Mouse (Mus musculus) MEL (cell line): ENCODE data around the gene Olfr545. TPM values are rescaled to one million over a fixed set of nuclear protein-coding genes. Genes with fewer than 3 reads are reported as not detected.

Source experiments
- DNase-seq: peaks from one replicate; pipeline ENCODE4 v3.0.0; 2011; ENCODE audit warnings: low read depth, low spot score
- H3K27ac ChIP-seq: 2 replicates; pipeline ENCODE4 v1.5.1; 2012; ENCODE audit warnings: low read depth, mild to moderate bottlenecking, control low read depth, low read length, moderate library complexity; ENCODE audit not compliant: control insufficient read depth
- H3K27me3 ChIP-seq, 2 experiments: fragments of 150-350 bp in 1 of 2; sonication (generic) in 1 of 2; 2 replicates each; pipeline ENCODE4 v1.6.1; 2012; ENCODE audit warnings: low read length in 2 of 2, mild to moderate bottlenecking in 2 of 2, improper control_type of control experiment in 1 of 2, moderate library complexity in 1 of 2; ENCODE audit not compliant: insufficient read depth in 2 of 2, control insufficient read depth in 1 of 2
- H3K36me3 ChIP-seq, 2 experiments: 2 replicates each; pipeline ENCODE4 v1.6.1; 2012 to 2014; ENCODE audit warnings: low read length in 2 of 2, improper control_type of control experiment in 1 of 2, inconsistent platforms in 1 of 2, mild to moderate bottlenecking in 1 of 2; ENCODE audit not compliant: insufficient read depth in 2 of 2, control insufficient read depth in 1 of 2
- H3K4me1 ChIP-seq, 2 experiments: fragments of 150-350 bp in 1 of 2; sonication (generic) in 1 of 2; 2 replicates each; pipeline ENCODE4 v1.6.1; 2012; ENCODE audit warnings: low read length in 2 of 2, improper control_type of control experiment in 1 of 2, mild to moderate bottlenecking in 1 of 2; ENCODE audit not compliant: insufficient read depth in 2 of 2, control insufficient read depth in 1 of 2
- H3K4me3 ChIP-seq, 2 experiments: fragments of 150-350 bp in 1 of 2; sonication (generic) in 1 of 2; 2 replicates each; pipeline ENCODE4 v1.5.1; 2012; ENCODE audit warnings: low read depth in 2 of 2, low read length in 2 of 2, mild to moderate bottlenecking in 2 of 2, moderate library complexity in 2 of 2, control low read depth in 1 of 2, improper control_type of control experiment in 1 of 2; ENCODE audit not compliant: control insufficient read depth in 1 of 2, insufficient read depth in 1 of 2
- H3K79me2 ChIP-seq: 2 replicates; pipeline ENCODE4 v1.6.1; 2012; ENCODE audit warnings: mild to moderate bottlenecking, low read length, moderate library complexity; ENCODE audit not compliant: control insufficient read depth, poor library complexity, insufficient read depth
- H3K9ac ChIP-seq: 2 replicates; pipeline ENCODE4 v1.6.1; 2012; ENCODE audit warnings: low read depth, mild to moderate bottlenecking, control low read depth, low read length, moderate library complexity; ENCODE audit not compliant: control insufficient read depth, poor library complexity, severe bottlenecking
- H3K9me3 ChIP-seq: fragments of 150-350 bp; sonication (generic); replicated peaks from 2 replicates; pipeline ENCODE4 v1.6.1; 2012; ENCODE audit warnings: mild to moderate bottlenecking, low read length, improper control_type of control experiment, moderate library complexity; ENCODE audit not compliant: insufficient read depth
- CHD1 ChIP-seq: IDR thresholded peaks from 2 replicates; pipeline ENCODE4 v1.6.1; 2012; ENCODE audit warnings: low read depth, mild to moderate bottlenecking, inconsistent platforms, low read length, improper control_type of control experiment
- CHD2 ChIP-seq: IDR thresholded peaks from 2 replicates; pipeline ENCODE4 v1.6.1; 2011; ENCODE audit warnings: low read length, improper control_type of control experiment
- E2F4 ChIP-seq: IDR thresholded peaks from 2 replicates; pipeline ENCODE4 v1.6.1; 2011; ENCODE audit warnings: low read depth, low read length, improper control_type of control experiment, borderline replicate concordance
- ELF1 ChIP-seq: IDR thresholded peaks from 2 replicates; pipeline ENCODE4 v1.6.1; 2014; ENCODE audit warnings: low read depth, mild to moderate bottlenecking, inconsistent platforms, low read length, improper control_type of control experiment, moderate library complexity
- GABPA ChIP-seq: IDR thresholded peaks from 2 replicates; pipeline ENCODE4 v1.6.1; 2012; ENCODE audit warnings: low read depth, mild to moderate bottlenecking, inconsistent platforms, low read length, improper control_type of control experiment, moderate library complexity
- KAT2A ChIP-seq: conservative IDR thresholded peaks from 2 replicates; pipeline ENCODE4 v1.6.1; 2012; ENCODE audit warnings: low read depth, low read length, improper control_type of control experiment, inconsistent platforms
- MAFK ChIP-seq: IDR thresholded peaks from 2 replicates; pipeline ENCODE4 v1.6.1; 2011; ENCODE audit warnings: low read depth, mild to moderate bottlenecking, low read length, improper control_type of control experiment, borderline replicate concordance
- MYC ChIP-seq: IDR thresholded peaks from 2 replicates; pipeline ENCODE4 v1.6.1; 2011; ENCODE audit warnings: low read depth, mild to moderate bottlenecking, low read length, improper control_type of control experiment, moderate library complexity
- NRF1 ChIP-seq: IDR thresholded peaks from 2 replicates; pipeline ENCODE4 v1.6.1; 2014; ENCODE audit warnings: low read depth, mild to moderate bottlenecking, inconsistent platforms, low read length, improper control_type of control experiment, moderate library complexity; ENCODE audit not compliant: poor library complexity, insufficient read depth, severe bottlenecking
- POLR2A ChIP-seq, 2 experiments: IDR thresholded peaks; 2 replicates each; pipeline ENCODE4 v1.6.1; 2011 to 2012; ENCODE audit warnings: low read length in 2 of 2, mild to moderate bottlenecking in 2 of 2, control low read depth in 1 of 2, improper control_type of control experiment in 1 of 2, low read depth in 1 of 2, moderate library complexity in 1 of 2; ENCODE audit not compliant: control insufficient read depth in 1 of 2, insufficient read depth in 1 of 2, poor library complexity in 1 of 2
- RCOR1 ChIP-seq: IDR thresholded peaks from 2 replicates; pipeline ENCODE4 v1.6.1; 2012; ENCODE audit warnings: low read depth, mild to moderate bottlenecking, inconsistent platforms, low read length, improper control_type of control experiment
- SIN3A ChIP-seq: IDR thresholded peaks from 2 replicates; pipeline ENCODE4 v1.6.1; 2012; ENCODE audit warnings: low read length, improper control_type of control experiment, inconsistent platforms
- SMC3 ChIP-seq: IDR thresholded peaks from 2 replicates; pipeline ENCODE4 v1.6.1; 2011; ENCODE audit warnings: low read depth, low read length, improper control_type of control experiment
- UBTF ChIP-seq: IDR thresholded peaks from 2 replicates; pipeline ENCODE4 v1.6.1; 2012; ENCODE audit warnings: low read depth, mild to moderate bottlenecking, inconsistent platforms, low read length, improper control_type of control experiment, moderate library complexity, borderline replicate concordance; ENCODE audit not compliant: insufficient read depth
- USF1 ChIP-seq: IDR thresholded peaks from 2 replicates; pipeline ENCODE4 v1.6.1; 2014; ENCODE audit warnings: low read depth, mild to moderate bottlenecking, inconsistent platforms, low read length, improper control_type of control experiment, moderate library complexity
- polyA plus RNA-seq, 2 experiments: library from polyadenylated mRNA; stranded (reverse) in 1 of 2; unstranded in 1 of 2; fragments of >175 nt in 1 of 2; fragments of >200 nt in 1 of 2; gene quantifications; 2 replicates each; pipeline versions ENCODE4 v1.2.1 to v1.2.4; 2012; ENCODE audit warnings: low replicate concordance in 2 of 2, low read depth in 1 of 2; ENCODE audit not compliant: insufficient read length in 2 of 2, insufficient read depth in 1 of 2, missing spikeins in 1 of 2
- total RNA-seq: library from RNA; depleted of rRNA; stranded (reverse); fragments of 300-350 nt; gene quantifications from 2 replicates; pipeline ENCODE4 v1.2.3, GENCODE M21; 2012

Gene Olfr545
- total and polyA plus RNA-seq, 3 experiments = 0.12 to 0.25 TPM; not detected in 1

- Histone ChIP-seq H3K9me3 (no peaks in the 10 kb centered on the region), H3K27ac (no peak overlapping the region), H3K36me3 (peaks cover 0 to 18% of the 10 kb centered on the region in 2 experiments; a peak in 2 of 4 replicates), H3K4me1 (peaks cover 7 to 12% of the 10 kb centered on the region in 2 experiments), H3K9ac (no peak overlapping the region), H3K27me3 (no peaks in the 10 kb centered on the region), H3K4me3 (no peak overlapping the region), H3K79me2 (no peaks in the 10 kb centered on the region)
- no peak for DNase-seq
- no peak for TF ChIP-seq SIN3A
Observed at GRCm38 (mm10) chr7:102480821-102481220, 18.6 kb downstream of the Olfr545 start.

DNA sequence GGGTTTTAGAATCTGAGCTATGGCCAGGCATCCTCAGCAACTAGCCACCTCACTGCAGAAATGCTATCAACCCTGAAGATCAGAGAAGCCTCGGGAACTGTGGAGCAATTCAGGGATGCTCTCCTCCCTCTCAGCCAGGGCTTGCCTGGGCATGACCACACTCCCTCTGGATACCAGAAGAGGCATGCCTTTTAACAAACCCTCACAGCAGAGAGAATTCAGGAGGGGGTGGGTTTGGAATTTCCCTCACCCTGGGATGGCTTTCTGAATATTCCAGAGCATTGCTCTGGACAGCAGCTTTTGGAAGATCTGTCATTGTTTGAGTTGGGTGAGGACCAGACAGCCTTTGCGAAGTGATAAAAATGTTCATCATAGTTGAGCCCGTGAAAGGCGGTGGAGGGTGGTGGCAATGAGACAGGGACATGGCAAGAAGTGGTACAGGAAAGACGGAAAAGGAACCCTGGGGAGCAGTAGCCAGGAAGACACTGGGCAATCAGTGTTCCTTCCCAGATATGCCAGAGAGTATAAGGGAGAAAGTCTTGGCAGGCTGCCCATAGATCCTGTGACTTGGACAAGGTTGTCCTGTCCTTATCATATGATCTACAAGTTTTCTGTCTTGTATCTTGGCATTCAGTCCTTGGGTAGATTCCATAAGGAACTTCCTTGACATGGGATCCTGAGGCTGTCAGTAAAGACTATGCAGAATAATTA, 19.9 kb downstream of the Olfr545 start:
- H3K27me3 ChIP-seq = no peaks in the 10 kb centered on the region
- H3K4me3 ChIP-seq = no peak overlapping the region
- TF ChIP-seq ELF1 = no peak
- no peak for TF ChIP-seq POLR2A (IDR thresholded peaks at IDR 0.05; ENCODE audit: control insufficient read depth in 1 of 2, insufficient read depth in 1 of 2, low read depth in 1 of 2, low read length in 2 of 2, poor library complexity in 1 of 2)
- no peak for TF ChIP-seq USF1
- no peak for TF ChIP-seq GABPA
- TF ChIP-seq CHD1 = no peak
- TF ChIP-seq CHD2 = no peak
- TF ChIP-seq SMC3 = no peak
- no peak for TF ChIP-seq E2F4
- TF ChIP-seq MYC = no peak
- TF ChIP-seq RCOR1 = no peak
- TF ChIP-seq NRF1 = no peak
- TF ChIP-seq KAT2A = no peak
- TF ChIP-seq MAFK = no peak
- H3K9me3 ChIP-seq = no peaks in the 10 kb centered on the region
- peaks cover 0 to 12% of the 10 kb centered on the region in 2 experiments; a peak in 2 of 4 replicates for H3K36me3 ChIP-seq
- no peak overlapping the region for H3K9ac ChIP-seq
- no peaks in the 10 kb centered on the region for H3K79me2 ChIP-seq
- H3K4me1 ChIP-seq = peaks cover 4 to 6% of the 10 kb centered on the region in 2 experiments; a peak in 3 of 4 replicates
- H3K27ac ChIP-seq = no peak overlapping the region
- DNase-seq = no peak

DNA sequence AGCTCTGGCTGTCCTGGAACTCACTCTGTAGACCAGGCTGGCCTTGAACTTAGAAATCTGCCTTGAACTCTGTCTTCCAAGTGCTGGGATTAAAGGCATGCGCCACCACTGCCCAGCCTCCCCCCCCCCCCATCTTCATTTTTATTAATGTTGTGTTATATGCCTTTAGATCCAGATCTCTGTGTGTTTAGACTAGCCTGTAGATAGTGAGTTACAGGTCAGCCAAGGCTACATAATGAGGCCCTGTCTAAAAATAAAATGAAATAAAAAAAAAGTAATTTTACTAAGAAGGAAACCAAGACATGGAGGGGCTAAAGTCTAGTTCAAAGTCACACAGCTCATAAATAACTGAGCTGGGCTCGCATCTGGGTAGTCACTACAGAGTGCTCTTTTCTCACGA, 20.4 kb downstream of the Olfr545 start:
- DNase-seq = no peak
- no peak for TF ChIP-seq UBTF
- Histone ChIP-seq H3K36me3 (peaks cover 0 to 11% of the 10 kb centered on the region in 2 experiments; a peak in 2 of 4 replicates), H3K9ac (no peak overlapping the region), H3K4me3 (no peak overlapping the region), H3K27ac (no peak overlapping the region), H3K4me1 (peaks cover 4 to 6% of the 10 kb centered on the region in 2 experiments; a peak in 3 of 4 replicates), H3K9me3 (no peaks in the 10 kb centered on the region), H3K79me2 (no peaks in the 10 kb centered on the region), H3K27me3 (no peaks in the 10 kb centered on the region)
